Mouse (Mus musculus) thymus, adult 2 months (tissue): ENCODE data around the gene Fkrp.

Experiments used
- CTCF ChIP-seq: fragments of 200-500 bp; IDR thresholded peaks from 2 replicates; pipeline ENCODE4 v1.5.1; 2012; ENCODE audit warnings: mild to moderate bottlenecking, control low read depth, low read length, moderate library complexity, borderline replicate concordance; ENCODE audit not compliant: control insufficient read depth, poor library complexity, insufficient read depth; ENCODE audit errors: extremely low read depth
- POLR2A ChIP-seq: fragments of 200-500 bp; IDR thresholded peaks from 2 replicates; pipeline ENCODE4 v1.6.1; 2012; ENCODE audit warnings: mild to moderate bottlenecking, low read length, control low read depth, moderate library complexity; ENCODE audit not compliant: control insufficient read depth, poor library complexity, insufficient read depth; ENCODE audit errors: extremely low read depth

GRCm38 (mm10) chr7:16841078-16841477 lies 24.5 kb upstream of the Fkrp start:
- TF ChIP-seq CTCF (no peak), POLR2A (no peak)
